Mouse (Mus musculus): ENCODE measurements around the gene Hdac1. TPM values are rescaled to one million over a fixed set of nuclear protein-coding genes. Genes with fewer than 3 reads are reported as not detected.
A peak's percentile ranks its signal among the peaks of the same experiment; 100 is the strongest.

Hdac1 gene
- polyA plus RNA-seq, 1 experiment, result 55.1 TPM

DNA sequence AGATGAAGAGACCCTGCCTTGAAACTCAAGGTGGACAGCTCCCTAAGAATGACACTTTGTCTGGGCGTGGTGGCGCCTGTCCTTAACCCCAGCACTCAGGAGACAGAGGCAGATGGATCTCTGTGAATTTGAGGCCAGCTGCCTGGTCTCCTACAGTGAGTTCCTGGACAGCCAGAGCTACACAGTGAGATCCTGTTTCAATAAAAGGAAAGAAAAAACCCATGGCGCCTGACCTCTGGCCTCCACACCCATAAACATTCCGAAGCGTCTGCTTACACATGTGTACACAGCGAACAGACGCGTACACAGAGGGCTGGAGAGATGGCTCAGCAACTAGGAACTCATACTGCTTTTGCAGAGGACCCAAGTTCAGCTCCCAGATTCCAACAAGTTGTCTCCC lies 21.2 kb upstream of the Hdac1 start:
- no peak for DNase-seq (ENCODE audit: low read depth in 1 of 2, low spot score in 2 of 2)
- Histone ChIP-seq H3K4me1 (ENCODE audit: control insufficient read depth, insufficient read depth, insufficient read length) (no peaks in the 10 kb centered on the region; the same call in 1 of the 2 replicates), H3K4me3 (ENCODE audit: extremely low read depth, insufficient read depth, insufficient read length) (no peak overlapping the region), H3K27ac (ENCODE audit: insufficient read depth, low read length) (no peak overlapping the region), H3K36me3 (ENCODE audit: control insufficient read depth, insufficient read depth, low read length) (no peaks in the 10 kb centered on the region), H3K27me3 (ENCODE audit: control insufficient read depth, insufficient read depth, low read length) (no peaks in the 10 kb centered on the region)
- 92% methylated on average over 8 of the region's 8 CpGs for WGBS
- TF ChIP-seq CTCF (IDR thresholded peaks at IDR 0.05; ENCODE audit: extremely low read depth, insufficient read depth, insufficient read length, insufficient replicate concordance) (no peak), POLR2A (IDR thresholded peaks at IDR 0.05; ENCODE audit: low read depth, low read length) (no peak)

GRCm38 (mm10) chr4:129561184-129561583 lies 18.7 kb upstream of the Hdac1 start:
- Histone ChIP-seq H3K27ac (ENCODE audit: insufficient read depth, low read length) (no peak overlapping the region), H3K4me3 (ENCODE audit: extremely low read depth, insufficient read depth, insufficient read length) (no peak overlapping the region), H3K4me1 (ENCODE audit: control insufficient read depth, insufficient read depth, insufficient read length) (peaks cover 18% of the 10 kb centered on the region; the same call in 1 of the 2 replicates), H3K27me3 (ENCODE audit: control insufficient read depth, insufficient read depth, low read length) (no peaks in the 10 kb centered on the region), H3K36me3 (ENCODE audit: control insufficient read depth, insufficient read depth, low read length) (no peaks in the 10 kb centered on the region)
- no peak for DNase-seq (ENCODE audit: low read depth in 1 of 2, low spot score in 2 of 2)
- no peak for TF ChIP-seq POLR2A (IDR thresholded peaks at IDR 0.05; ENCODE audit: low read depth, low read length)
- TF ChIP-seq CTCF (IDR thresholded peaks at IDR 0.05; ENCODE audit: extremely low read depth, insufficient read depth, insufficient read length, insufficient replicate concordance), result no peak
- 79% methylated on average over 5 of the region's 5 CpGs for WGBS

- Histone ChIP-seq H3K27ac (ENCODE audit: insufficient read depth, low read length) (peak overlapping the region; percentile 90), H3K4me1 (ENCODE audit: control insufficient read depth, insufficient read depth, insufficient read length) (peaks cover 24% of the 10 kb centered on the region; the same call in 1 of the 2 replicates), H3K27me3 (ENCODE audit: control insufficient read depth, insufficient read depth, low read length) (no peaks in the 10 kb centered on the region), H3K36me3 (ENCODE audit: control insufficient read depth, insufficient read depth, low read length) (no peaks in the 10 kb centered on the region), H3K4me3 (ENCODE audit: extremely low read depth, insufficient read depth, insufficient read length) (peak overlapping the region; percentile 25; the same call in 1 of the 2 replicates)
- peak; percentile 49 to 66 for DNase-seq (ENCODE audit: low read depth in 1 of 2, low spot score in 2 of 2)
- WGBS, result 21% methylated on average over 12 of the region's 12 CpGs
- TF ChIP-seq CTCF (IDR thresholded peaks at IDR 0.05; ENCODE audit: extremely low read depth, insufficient read depth, insufficient read length, insufficient replicate concordance) (no peak), POLR2A (IDR thresholded peaks at IDR 0.05; ENCODE audit: low read depth, low read length) (no peak)
These were observed 15.9 kb upstream of the Hdac1 start for GRCm38 (mm10) chr4:129558321-129558955.

- TF ChIP-seq POLR2A (IDR thresholded peaks at IDR 0.05; ENCODE audit: low read depth, low read length) (no peak), CTCF (IDR thresholded peaks at IDR 0.05; ENCODE audit: extremely low read depth, insufficient read depth, insufficient read length, insufficient replicate concordance) (no peak)
- 79% methylated on average over 9 of the region's 9 CpGs for WGBS
- Histone ChIP-seq H3K36me3 (ENCODE audit: control insufficient read depth, insufficient read depth, low read length) (no peaks in the 10 kb centered on the region), H3K27ac (ENCODE audit: insufficient read depth, low read length) (peak overlapping the region; percentile 60), H3K27me3 (ENCODE audit: control insufficient read depth, insufficient read depth, low read length) (no peaks in the 10 kb centered on the region), H3K4me1 (ENCODE audit: control insufficient read depth, insufficient read depth, insufficient read length) (peaks cover 24% of the 10 kb centered on the region; the same call in 1 of the 2 replicates), H3K4me3 (ENCODE audit: extremely low read depth, insufficient read depth, insufficient read length) (no peak overlapping the region)
- DNase-seq (ENCODE audit: low read depth in 1 of 2, low spot score in 2 of 2), result no peak
These were observed 14.8 kb upstream of the Hdac1 start for GRCm38 (mm10) chr4:129557256-129557808.

GRCm38 (mm10) chr4:129556532-129557223 lies 14.2 kb upstream of the Hdac1 start:
- no peaks in the 10 kb centered on the region for H3K36me3 ChIP-seq (ENCODE audit: control insufficient read depth, insufficient read depth, low read length)
- peak overlapping the region; percentile 69 for H3K4me3 ChIP-seq (ENCODE audit: extremely low read depth, insufficient read depth, insufficient read length)
- TF ChIP-seq POLR2A (IDR thresholded peaks at IDR 0.05; ENCODE audit: low read depth, low read length) (peak; percentile 53), CTCF (IDR thresholded peaks at IDR 0.05; ENCODE audit: extremely low read depth, insufficient read depth, insufficient read length, insufficient replicate concordance) (no peak)
- H3K4me1 ChIP-seq (ENCODE audit: control insufficient read depth, insufficient read depth, insufficient read length), result peaks cover 24% of the 10 kb centered on the region; the same call in 1 of the 2 replicates
- DNase-seq (ENCODE audit: low read depth in 1 of 2, low spot score in 2 of 2), result peak; percentile 50 to 86
- H3K27me3 ChIP-seq (ENCODE audit: control insufficient read depth, insufficient read depth, low read length), result no peaks in the 10 kb centered on the region
- H3K27ac ChIP-seq (ENCODE audit: insufficient read depth, low read length), result peak overlapping the region; percentile 60
- WGBS, result 9% methylated on average over 32 of the region's 33 CpGs

- WGBS, result 13% methylated on average over 24 of the region's 24 CpGs
- TF ChIP-seq CTCF (IDR thresholded peaks at IDR 0.05; ENCODE audit: extremely low read depth, insufficient read depth, insufficient read length, insufficient replicate concordance), result no peak
- TF ChIP-seq POLR2A (IDR thresholded peaks at IDR 0.05; ENCODE audit: low read depth, low read length), result no peak
- Histone ChIP-seq H3K4me1 (ENCODE audit: control insufficient read depth, insufficient read depth, insufficient read length) (peaks cover 24% of the 10 kb centered on the region; the same call in 1 of the 2 replicates), H3K27ac (ENCODE audit: insufficient read depth, low read length) (no peak overlapping the region), H3K36me3 (ENCODE audit: control insufficient read depth, insufficient read depth, low read length) (0 out of 2 replicates have a peak, but pooled peaks cover 1% of the 10 kb centered on the region), H3K4me3 (ENCODE audit: extremely low read depth, insufficient read depth, insufficient read length) (peak overlapping the region; percentile 69), H3K27me3 (ENCODE audit: control insufficient read depth, insufficient read depth, low read length) (no peaks in the 10 kb centered on the region)
- no peak for DNase-seq (ENCODE audit: low read depth in 1 of 2, low spot score in 2 of 2)
These were observed 13.5 kb upstream of the Hdac1 start for GRCm38 (mm10) chr4:129555862-129556531.
